ENCODE assay signal across 8 mouse cellular contexts in the genomic region with DNA sequence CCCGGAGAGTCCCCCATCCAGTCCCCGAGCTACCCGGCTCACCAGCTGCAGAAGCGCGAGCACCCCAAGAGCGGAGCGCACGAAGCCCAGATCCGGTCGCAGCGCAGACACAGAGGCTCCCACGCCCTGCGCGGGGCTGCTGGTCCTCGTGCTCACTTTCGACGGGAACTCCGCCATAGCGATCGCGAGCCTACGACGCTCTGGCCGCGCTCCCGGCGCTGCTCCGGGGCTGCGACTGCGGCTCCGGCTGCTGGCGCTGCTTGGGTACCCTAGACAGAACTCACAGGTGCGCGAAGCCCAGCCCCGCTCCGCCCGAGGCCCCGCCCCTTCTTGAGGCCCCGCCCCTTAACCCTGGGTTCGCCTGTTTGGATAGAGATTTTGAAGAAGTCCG. TPM values are rescaled to one million over a fixed set of nuclear protein-coding genes. Genes with fewer than 3 reads are reported as not detected.
DNase-seq lines count a peak whose midpoint lies in the region; ATAC-seq and TF ChIP-seq lines count a peak whose summit lies in the region.

Gene Pllp, minus strand, starts transcription at position 285 of the 391 bp plus-strand sequence.

- peak within 1 kb of the TSS; percentile 30 for H3K4me3 ChIP-seq in bone marrow, adult 2 months (replicated peaks; ENCODE audit: control insufficient read depth, low read depth, low read length)
- peak within 1 kb of the TSS; percentile 32 to 39 for H3K4me3 ChIP-seq in heart, embryonic 14.5 days (ENCODE audit: control insufficient read depth in 1 of 2, insufficient read depth in 1 of 2, low read depth in 1 of 2, low read length in 2 of 2)
- H3K4me3 ChIP-seq in liver, embryonic 14.5 days (ENCODE audit: insufficient read depth in 1 of 2, low read depth in 2 of 2, low read length in 2 of 2): peak within 1 kb of the TSS; percentile 16 to 44
- H3K4me3 ChIP-seq in olfactory bulb, adult 2 months (ENCODE audit: insufficient read depth, low read depth, low read length): peak within 1 kb of the TSS; percentile 43

- H3K27ac ChIP-seq in bone marrow, adult 2 months (ENCODE audit: control insufficient read depth, insufficient read depth, low read depth, low read length, poor library complexity): no peak within 1 kb of the TSS
- H3K27ac ChIP-seq in heart, embryonic 14.5 days (replicated peaks in 1 of 2; ENCODE audit: control insufficient read depth in 1 of 2, insufficient read depth in 1 of 2, low read depth in 2 of 2, low read length in 2 of 2): no peak within 1 kb of the TSS
- no peak within 1 kb of the TSS for H3K27ac ChIP-seq in liver, embryonic 14.5 days
- H3K27ac ChIP-seq in olfactory bulb, adult 2 months (ENCODE audit: insufficient read depth, low read depth, low read length): no peak within 1 kb of the TSS

- TF ChIP-seq POLR2A in bone marrow, adult 2 months (IDR thresholded peaks at IDR 0.05; ENCODE audit: borderline replicate concordance, control insufficient read depth, low read depth, low read length): peak; percentile 19; the same call in 1 of the 2 replicates
- no peak for TF ChIP-seq POLR2A in olfactory bulb, adult 2 months (IDR thresholded peaks at IDR 0.05; ENCODE audit: insufficient read depth, low read depth, low read length)

- no peak for TF ChIP-seq CTCF in bone marrow, adult 2 months (IDR thresholded peaks at IDR 0.05; ENCODE audit: control insufficient read depth, insufficient read depth, low read length)
- TF ChIP-seq CTCF in liver, embryonic 14.5 days (IDR thresholded peaks at IDR 0.05; ENCODE audit: low read depth): no peak
- TF ChIP-seq CTCF in olfactory bulb, adult 2 months (IDR thresholded peaks at IDR 0.05; ENCODE audit: insufficient read depth, low read depth, low read length): no peak

- no peaks in the 10 kb centered on the region for H3K36me3 ChIP-seq in heart, embryonic 14.5 days (ENCODE audit: control insufficient read depth, insufficient read depth, low read length)
- H3K36me3 ChIP-seq in liver, embryonic 14.5 days (replicated peaks; ENCODE audit: control insufficient read depth, insufficient read depth, low read depth): no peaks in the 10 kb centered on the region

- H3K4me1 ChIP-seq in bone marrow, adult 2 months (ENCODE audit: control insufficient read depth, insufficient read depth, low read length): no peaks in the 10 kb centered on the region
- H3K4me1 ChIP-seq in heart, embryonic 14.5 days (ENCODE audit: control insufficient read depth in 2 of 2, insufficient read depth in 2 of 2, low read length in 2 of 2): peaks cover 0 to 8% of the 10 kb centered on the region in 2 experiments; a peak in 2 of 4 replicates
- no peaks in the 10 kb centered on the region for H3K4me1 ChIP-seq in liver, embryonic 14.5 days (replicated peaks; ENCODE audit: control insufficient read depth in 2 of 2, insufficient read depth in 2 of 2, low read length in 1 of 2)
- H3K4me1 ChIP-seq in olfactory bulb, adult 2 months (ENCODE audit: control insufficient read depth, insufficient read depth, low read length): peaks cover 16% of the 10 kb centered on the region

- no peak for TF ChIP-seq EP300 in liver, embryonic 14.5 days (IDR thresholded peaks at IDR 0.05; ENCODE audit: low read depth)

- peak; percentile 35; the same call in 1 of the 2 replicates for ATAC-seq in heart, embryonic 14.5 days (ENCODE audit: insufficient number of reproducible peaks, insufficient read depth, low FRiP score, low read depth)
- ATAC-seq in liver, embryonic 14.5 days (ENCODE audit: insufficient read depth): 0 out of 2 replicates have a peak, but pooled peaks have one; percentile 45
- ATAC-seq in activated CD4-positive, CD25-positive, alpha-beta regulatory T cell, adult 4 months: no peak

- H3K4me2 ChIP-seq in heart, embryonic 14.5 days (ENCODE audit: low read length): peak within 1 kb of the TSS; percentile 75
- peak within 1 kb of the TSS; percentile 61 for H3K4me2 ChIP-seq in liver, embryonic 14.5 days (ENCODE audit: low read depth)

- H3K9me3 ChIP-seq in heart, embryonic 14.5 days (ENCODE audit: control insufficient read depth, low read length): no peaks in the 10 kb centered on the region
- H3K9me3 ChIP-seq in liver, embryonic 14.5 days (ENCODE audit: control insufficient read depth, low read length): no peaks in the 10 kb centered on the region

- peaks cover 67% of the 10 kb centered on the region for H3K27me3 ChIP-seq in heart, embryonic 14.5 days (ENCODE audit: control insufficient read depth, insufficient read depth, low read length)
- H3K27me3 ChIP-seq in liver, embryonic 14.5 days (ENCODE audit: control insufficient read depth, insufficient read depth, low read length): peaks cover 49% of the 10 kb centered on the region

- 0 out of 2 replicates have a peak within 1 kb of the TSS, but pooled peaks have one; percentile 38 for H3K9ac ChIP-seq in heart, embryonic 14.5 days (ENCODE audit: low read length)
- no peak within 1 kb of the TSS for H3K9ac ChIP-seq in liver, embryonic 14.5 days (replicated peaks)

- peak; percentile 56 for DNase-seq in layer of hippocampus, adult 11-12 months (ENCODE audit: low spot score)
- no peak for DNase-seq in layer of hippocampus, adult 9-10 months (ENCODE audit: low spot score)
- peak; percentile 65 to 80 for DNase-seq in kidney, postnatal 25 days
- DNase-seq in liver, embryonic 14.5 days (ENCODE audit: low read depth in 3 of 3, low spot score in 3 of 3): no peak

- under 1% methylated on average over 41 of the region's 41 CpGs for WGBS in bone marrow, adult 2 months
- under 1% methylated on average over 41 of the region's 41 CpGs for WGBS in heart, embryonic 14.5 days
- WGBS in liver, embryonic 14.5 days (ENCODE audit: insufficient replicate concordance): under 1% methylated on average over 41 of the region's 41 CpGs
- under 1% methylated on average over 41 of the region's 41 CpGs for WGBS in olfactory bulb, adult 2 months

RNA-seq across cellular contexts. Expression of gene Pllp, which starts in this region (rescaled TPM):
- polyA plus RNA-seq in bone marrow, adult 2 months (2011; ENCODE audit: insufficient read depth, insufficient read length, low replicate concordance, missing spikeins): not detected in 2 replicates
- polyA plus RNA-seq in heart, embryonic 14.5 days (2014; fragmentation: Nextera tagmentation; extraction: Ambion mirVana): not detected in 2 replicates
- polyA plus RNA-seq in liver, embryonic 14.5 days (2012; rRNA removed): 0.36 and 0.52 TPM in 2 replicates
- polyA plus RNA-seq in liver, embryonic 14.5 days (2014; fragmentation: Nextera tagmentation; extraction: Ambion mirVana): 0.85 TPM in 2 replicates
- not detected in 2 replicates for polyA plus RNA-seq in olfactory bulb, adult 2 months (2012; ENCODE audit: insufficient read depth, insufficient read length, low replicate concordance, missing spikeins)
- under 1 TPM in 1 of 2 experiments, not detected in 1; 0.24 TPM for polyA plus RNA-seq in activated CD4-positive, CD25-positive, alpha-beta regulatory T cell, adult 4 months (2017; shearing (Covaris generic))

Comparison
In these comparisons a context has a peak if more than half of its experiments do, and no peak if none do; other contexts are left out.
1. DNase-seq: peak in layer of hippocampus, adult 11-12 months (single experiment) and kidney, postnatal 25 days (2 of 2); none in layer of hippocampus, adult 9-10 months (single experiment) and liver, embryonic 14.5 days (0 of 3).
2. Peak in ATAC-seq, H3K4me3 ChIP-seq, H3K9ac ChIP-seq and H3K4me2 ChIP-seq in heart, embryonic 14.5 days; RNA of the gene not detected or under 1 TPM.
3. Peak in ATAC-seq, H3K4me3 ChIP-seq and H3K4me2 ChIP-seq in liver, embryonic 14.5 days; RNA of the gene not detected or under 1 TPM.
4. Peak in every context shown above with its lines, with median percentiles within 50 percentile points of each other: H3K4me3 ChIP-seq.